In the genomic region with DNA sequence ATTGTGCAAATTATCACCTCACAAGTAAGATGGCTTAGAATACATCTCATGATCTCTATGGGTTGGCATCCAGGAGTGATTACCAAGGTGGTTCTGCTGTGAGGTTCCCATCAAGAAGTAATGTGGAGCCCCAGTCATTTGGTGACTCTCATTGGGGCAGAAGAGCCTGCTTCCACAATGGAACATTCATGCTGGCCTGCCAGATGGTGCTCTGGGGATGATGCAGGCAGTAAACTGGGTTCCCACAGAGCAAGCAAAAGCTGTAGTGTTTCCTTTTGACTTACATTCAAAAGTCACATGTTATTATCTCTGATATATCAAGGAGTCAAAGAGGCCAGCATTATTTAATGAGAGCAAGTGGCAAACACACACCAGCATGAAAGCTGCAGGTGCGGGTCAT, we compare ENCODE assay signal across 32 mouse cellular contexts.
A peak's percentile ranks its signal among the peaks of the same experiment; 100 is the strongest.
DNase-seq lines count a peak whose midpoint lies in the region; ATAC-seq and TF ChIP-seq lines count a peak whose summit lies in the region.
"Had no signal": no experiment of that assay in that cellular context is flagged by ENCODE, and none has a peak within 500 bp of the region (broad histone marks: within the 10 kb centered on the region; RNA-seq: fewer than 3 reads in every experiment).

No protein-coding gene starts in this region.

- H3K36me3 ChIP-seq in heart, embryonic 12.5 days, result no peaks in the 10 kb centered on the region
- no peaks in the 10 kb centered on the region for H3K36me3 ChIP-seq in midbrain, postnatal 0 days (ENCODE audit: insufficient read depth, low read length)
- no peaks in the 10 kb centered on the region for H3K36me3 ChIP-seq in midbrain, embryonic 16.5 days (ENCODE audit: control insufficient read depth, insufficient read depth, low read length)
- H3K36me3 ChIP-seq in limb, embryonic 10.5 days, result no peaks in the 10 kb centered on the region
- H3K36me3 ChIP-seq: embryonic facial prominence, embryonic 13.5 days; forebrain, embryonic 10.5 days; forebrain, embryonic 15.5 days; G1E; hindbrain, embryonic 10.5 days; intestine, embryonic 15.5 days; limb, embryonic 15.5 days; liver, embryonic 13.5 days; midbrain, embryonic 12.5 days had no signal

- no peaks in the 10 kb centered on the region for H3K9me3 ChIP-seq in heart, embryonic 12.5 days (replicated peaks)
- H3K9me3 ChIP-seq in midbrain, postnatal 0 days (ENCODE audit: low read length), result no peaks in the 10 kb centered on the region
- H3K9me3 ChIP-seq in midbrain, embryonic 16.5 days (replicated peaks; ENCODE audit: control insufficient read depth, low read length, poor library complexity, severe bottlenecking), result no peaks in the 10 kb centered on the region
- H3K9me3 ChIP-seq in limb, embryonic 10.5 days (replicated peaks), result no peaks in the 10 kb centered on the region
- H3K9me3 ChIP-seq: embryonic facial prominence, embryonic 13.5 days; forebrain, embryonic 10.5 days; forebrain, embryonic 15.5 days; G1E; hindbrain, embryonic 10.5 days; intestine, embryonic 15.5 days; limb, embryonic 15.5 days; liver, embryonic 13.5 days; megakaryocyte, embryonic 14.5 days; midbrain, embryonic 12.5 days had no signal

- no peak for TF ChIP-seq CTCF in midbrain, postnatal 0 days (IDR thresholded peaks at IDR 0.05)

- no peaks in the 10 kb centered on the region for H3K27me3 ChIP-seq in heart, embryonic 12.5 days (replicated peaks)
- H3K27me3 ChIP-seq in midbrain, postnatal 0 days (ENCODE audit: insufficient read depth, low read length), result no peaks in the 10 kb centered on the region
- H3K27me3 ChIP-seq in midbrain, embryonic 16.5 days (ENCODE audit: control insufficient read depth, insufficient read depth, low read depth, low read length), result no peaks in the 10 kb centered on the region
- H3K27me3 ChIP-seq in limb, embryonic 10.5 days (ENCODE audit: low read depth, poor library complexity, severe bottlenecking), result no peaks in the 10 kb centered on the region
- H3K27me3 ChIP-seq: embryonic facial prominence, embryonic 13.5 days; forebrain, embryonic 15.5 days; intestine, embryonic 15.5 days; limb, embryonic 15.5 days; liver, embryonic 13.5 days; megakaryocyte, embryonic 14.5 days; midbrain, embryonic 12.5 days; Patski had no signal

- no peak overlapping the region for H3K9ac ChIP-seq in heart, embryonic 12.5 days
- no peak overlapping the region for H3K9ac ChIP-seq in midbrain, postnatal 0 days (replicated peaks; ENCODE audit: low read length, poor library complexity, severe bottlenecking)
- no peak overlapping the region for H3K9ac ChIP-seq in midbrain, embryonic 16.5 days (ENCODE audit: low read depth, low read length)
- H3K9ac ChIP-seq: embryonic facial prominence, embryonic 13.5 days; forebrain, embryonic 15.5 days; intestine, embryonic 15.5 days; limb, embryonic 15.5 days; liver, embryonic 13.5 days; midbrain, embryonic 12.5 days had no signal

- no peak overlapping the region for H3K4me3 ChIP-seq in heart, embryonic 12.5 days
- H3K4me3 ChIP-seq in midbrain, postnatal 0 days (ENCODE audit: low read depth, low read length), result no peak overlapping the region
- H3K4me3 ChIP-seq in midbrain, embryonic 16.5 days (ENCODE audit: low read depth, low read length), result no peak overlapping the region
- no peak overlapping the region for H3K4me3 ChIP-seq in limb, embryonic 10.5 days
- H3K4me3 ChIP-seq: embryonic facial prominence, embryonic 13.5 days; forebrain, embryonic 10.5 days; forebrain, embryonic 15.5 days; hindbrain, embryonic 10.5 days; intestine, embryonic 15.5 days; limb, embryonic 15.5 days; liver, embryonic 13.5 days; megakaryocyte, embryonic 14.5 days; midbrain, embryonic 12.5 days had no signal

- peak; percentile 18 for DNase-seq in heart, adult 11 months
- peak; percentile 24 for DNase-seq in midbrain, postnatal 0 days (ENCODE audit: low spot score)
- DNase-seq in cerebellum, adult 9-11 months, result peak; percentile 96
- DNase-seq in limb, embryonic 10.5 days (ENCODE audit: low spot score), result no peak
- DNase-seq in c-Kit-positive CD71-positive TER-119-positive erythroid progenitor cells, embryonic 14.5 days (ENCODE audit: low spot score), result no peak
- DNase-seq in gastrocnemius, adult 8-10 months (ENCODE audit: low spot score in 2 of 2), result no peak
- DNase-seq: adrenal gland, postnatal 25 days; embryo, embryonic 11 days; gastrocnemius, postnatal 36 days; heart, postnatal 14 days; kidney, adult 2 months; kidney, postnatal 4 days; liver, embryonic 13.5 days; lung, adult 18-20 months; lung, postnatal 4 days; right cerebral cortex, postnatal 25 days; thymus, postnatal 14 days had no signal

- ATAC-seq in heart, embryonic 12.5 days (ENCODE audit: insufficient number of reproducible peaks, low FRiP score), result no peak
- no peak for ATAC-seq in midbrain, postnatal 0 days (ENCODE audit: low FRiP score)
- no peak for ATAC-seq in midbrain, embryonic 16.5 days
- ATAC-seq: forebrain, embryonic 15.5 days; hindbrain, embryonic 16.5 days; intestine, embryonic 15.5 days; lung, postnatal 0 days; Patski had no signal

- H3K27ac ChIP-seq in heart, embryonic 12.5 days (ENCODE audit: poor library complexity, severe bottlenecking), result no peak overlapping the region
- no peak overlapping the region for H3K27ac ChIP-seq in midbrain, postnatal 0 days (ENCODE audit: low read depth, low read length)
- no peak overlapping the region for H3K27ac ChIP-seq in midbrain, embryonic 16.5 days (ENCODE audit: low read length)
- H3K27ac ChIP-seq in limb, embryonic 10.5 days, result no peak overlapping the region
- H3K27ac ChIP-seq: embryonic facial prominence, embryonic 13.5 days; forebrain, embryonic 10.5 days; forebrain, embryonic 15.5 days; hindbrain, embryonic 10.5 days; intestine, embryonic 15.5 days; kidney, postnatal 0 days; limb, embryonic 15.5 days; liver, embryonic 13.5 days; midbrain, embryonic 12.5 days had no signal

- H3K4me2 ChIP-seq in heart, embryonic 12.5 days, result no peak overlapping the region
- no peak overlapping the region for H3K4me2 ChIP-seq in midbrain, postnatal 0 days (ENCODE audit: low read depth, low read length, poor library complexity, severe bottlenecking)
- no peak overlapping the region for H3K4me2 ChIP-seq in midbrain, embryonic 16.5 days (ENCODE audit: low read length)
- H3K4me2 ChIP-seq: embryonic facial prominence, embryonic 13.5 days; forebrain, embryonic 15.5 days; intestine, embryonic 15.5 days; limb, embryonic 15.5 days; liver, embryonic 13.5 days; midbrain, embryonic 12.5 days had no signal

- H3K4me1 ChIP-seq in heart, embryonic 12.5 days (replicated peaks), result no peaks in the 10 kb centered on the region
- no peaks in the 10 kb centered on the region for H3K4me1 ChIP-seq in midbrain, postnatal 0 days (ENCODE audit: insufficient read depth, low read length)
- H3K4me1 ChIP-seq in midbrain, embryonic 16.5 days (ENCODE audit: control insufficient read depth, insufficient read depth, low read length), result no peaks in the 10 kb centered on the region
- no peaks in the 10 kb centered on the region for H3K4me1 ChIP-seq in limb, embryonic 10.5 days
- H3K4me1 ChIP-seq: embryonic facial prominence, embryonic 13.5 days; forebrain, embryonic 10.5 days; forebrain, embryonic 15.5 days; hindbrain, embryonic 10.5 days; intestine, embryonic 15.5 days; limb, embryonic 15.5 days; liver, embryonic 13.5 days; midbrain, embryonic 12.5 days had no signal

- 86% methylated on average over 1 of the region's 1 CpGs for WGBS in heart, embryonic 12.5 days
- 100% methylated on average over 1 of the region's 1 CpGs for WGBS in midbrain, postnatal 0 days
- WGBS in midbrain, embryonic 16.5 days, result 96% methylated on average over 1 of the region's 1 CpGs
- WGBS in limb, embryonic 10.5 days, result 79% methylated on average over 1 of the region's 1 CpGs

Comparison
In these comparisons a context has a peak if more than half of its experiments do, and no peak if none do; other contexts are left out.
1. DNase-seq: peak in heart, adult 11 months (single experiment), midbrain, postnatal 0 days (single experiment) and cerebellum, adult 9-11 months (single experiment); none in limb, embryonic 10.5 days (single experiment), c-Kit-positive CD71-positive TER-119-positive erythroid progenitor cells, embryonic 14.5 days (single experiment) and gastrocnemius, adult 8-10 months (0 of 2).